Mouse (Mus musculus) forebrain, embryonic 15.5 days (tissue): ENCODE measurements around the gene Sp1. TPM values are rescaled to one million over a fixed set of nuclear protein-coding genes. Genes with fewer than 3 reads are reported as not detected.

Experiments used
- ATAC-seq: fragments of 200-750 bp; cut with Nextera tagmentation; replicated peaks from 2 replicates; pipeline ENCODE4 v1.8.0; 2017; ENCODE audit warnings: mild to moderate bottlenecking, moderate TSS enrichment, moderate library complexity
- H3K27ac ChIP-seq: fragments of 300-500 bp; sonication (generic); replicated peaks from 2 replicates; pipeline ENCODE4 v1.5.1; 2015; ENCODE audit warnings: mild to moderate bottlenecking, inconsistent platforms
- H3K27me3 ChIP-seq: fragments of 300-500 bp; sonication (generic); 2 replicates; pipeline ENCODE4 v1.6.1; 2015; ENCODE audit warnings: inconsistent platforms
- H3K36me3 ChIP-seq: fragments of 300-500 bp; sonication (generic); 2 replicates; pipeline ENCODE4 v1.6.1; 2015; ENCODE audit warnings: mild to moderate bottlenecking, inconsistent platforms
- H3K4me1 ChIP-seq: fragments of 300-500 bp; sonication (generic); 2 replicates; pipeline ENCODE4 v1.6.1; 2015; ENCODE audit warnings: inconsistent platforms
- H3K4me2 ChIP-seq: fragments of 300-500 bp; sonication (generic); replicated peaks from 2 replicates; pipeline ENCODE4 v1.6.1; 2015; ENCODE audit warnings: mild to moderate bottlenecking, inconsistent platforms
- H3K4me3 ChIP-seq: fragments of 300-500 bp; sonication (generic); 2 replicates; pipeline ENCODE4 v1.5.1; 2015; ENCODE audit warnings: mild to moderate bottlenecking, inconsistent platforms
- H3K9ac ChIP-seq: fragments of 300-500 bp; sonication (generic); replicated peaks from 2 replicates; pipeline ENCODE4 v1.6.1; 2015; ENCODE audit warnings: mild to moderate bottlenecking, inconsistent platforms
- H3K9me3 ChIP-seq: fragments of 300-500 bp; sonication (generic); 2 replicates; pipeline ENCODE4 v1.6.1; 2016; ENCODE audit warnings: inconsistent platforms
- WGBS: fragments of 180-500 bp; shearing (Covaris S2); methylation state at CpG from one replicate; pipeline ENCODE4 v1.1.7; 2015; ENCODE audit warnings: mixed read lengths; 5-methylcytosine and 5-hydroxymethylcytosine counted together
- polyA plus RNA-seq: library from polyadenylated mRNA; unstranded; fragments of >200 nt; fragmentation: Nextera tagmentation; extraction: Ambion mirVana; gene quantifications from 2 replicates; pipeline ENCODE4 v1.2.1, GENCODE M21; 2015

Gene Sp1
- polyA plus RNA-seq, 1 experiment from 2014 or later: 5.4 TPM

GRCm38 (mm10) chr15:102451666-102452430 is 45.9 kb downstream of the Sp1 start:
- 84% methylated on average over 26 of the region's 26 CpGs for WGBS
- Histone ChIP-seq H3K9ac (no peak overlapping the region), H3K36me3 (no peaks in the 10 kb centered on the region), H3K4me2 (no peak overlapping the region), H3K4me3 (no peak overlapping the region), H3K4me1 (no peaks in the 10 kb centered on the region), H3K27ac (no peak overlapping the region), H3K27me3 (no peaks in the 10 kb centered on the region), H3K9me3 (no peaks in the 10 kb centered on the region)
- no peak for ATAC-seq

- no peaks in the 10 kb centered on the region for H3K9me3 ChIP-seq
- WGBS: 32% methylated on average over 6 of the region's 6 CpGs
- H3K4me1 ChIP-seq: peaks cover 13% of the 10 kb centered on the region
- H3K4me2 ChIP-seq: no peak overlapping the region
- H3K27me3 ChIP-seq: no peaks in the 10 kb centered on the region
- H3K9ac ChIP-seq: no peak overlapping the region
- H3K27ac ChIP-seq: no peak overlapping the region
- no peak overlapping the region for H3K4me3 ChIP-seq
- ATAC-seq: no peak
- H3K36me3 ChIP-seq: no peaks in the 10 kb centered on the region
Observed at GRCm38 (mm10) chr15:102455993-102456392, 50.0 kb downstream of the Sp1 start.

- peak overlapping the region; percentile 50 for H3K4me2 ChIP-seq
- H3K9ac ChIP-seq: peak overlapping the region; percentile 47
- H3K9me3 ChIP-seq: no peaks in the 10 kb centered on the region
- WGBS: 81% methylated on average over 5 of the region's 5 CpGs
- peaks cover 15% of the 10 kb centered on the region for H3K4me1 ChIP-seq
- no peak for ATAC-seq
- peaks cover 2% of the 10 kb centered on the region; the same call in 1 of the 2 replicates for H3K36me3 ChIP-seq
- no peaks in the 10 kb centered on the region for H3K27me3 ChIP-seq
- peak overlapping the region; percentile 44 for H3K4me3 ChIP-seq
- H3K27ac ChIP-seq: no peak overlapping the region; the same call in 1 of the 2 replicates
Observed at GRCm38 (mm10) chr15:102458050-102458736, 52.2 kb downstream of the Sp1 start.

GRCm38 (mm10) chr15:102458904-102459317 is 53.0 kb downstream of the Sp1 start, which contains the start of gene Prr13:
TSS of gene Prr13 (plus strand) at chr15:102459028.
- Histone ChIP-seq H3K9ac (peak within 1 kb of the TSS; percentile 47), H3K27ac (no peak within 1 kb of the TSS; the same call in 1 of the 2 replicates), H3K4me3 (peak within 1 kb of the TSS; percentile 44), H3K27me3 (no peaks in the 10 kb centered on the region), H3K36me3 (peaks cover 9% of the 10 kb centered on the region; the same call in 1 of the 2 replicates), H3K9me3 (no peaks in the 10 kb centered on the region), H3K4me2 (peak within 1 kb of the TSS; percentile 50), H3K4me1 (peaks cover 15% of the 10 kb centered on the region)
- WGBS: 0% methylated on average over 19 of the region's 19 CpGs
- peak; percentile 87 for ATAC-seq

GRCm38 (mm10) chr15:102459381-102459780 is 53.4 kb downstream of the Sp1 start:
- Histone ChIP-seq H3K27ac (no peak overlapping the region), H3K27me3 (no peaks in the 10 kb centered on the region), H3K4me2 (peak overlapping the region; percentile 50), H3K4me3 (peak overlapping the region; percentile 44), H3K36me3 (peaks cover 9% of the 10 kb centered on the region; the same call in 1 of the 2 replicates), H3K9ac (peak overlapping the region; percentile 47), H3K4me1 (peaks cover 15% of the 10 kb centered on the region), H3K9me3 (no peaks in the 10 kb centered on the region)
- ATAC-seq: peak; percentile 30; the same call in 1 of the 2 replicates
- 34% methylated on average over 6 of the region's 6 CpGs for WGBS

GRCm38 (mm10) chr15:102459847-102460246 is 53.9 kb downstream of the Sp1 start:
- Histone ChIP-seq H3K27ac (no peak overlapping the region), H3K9me3 (no peaks in the 10 kb centered on the region), H3K4me1 (peaks cover 15% of the 10 kb centered on the region), H3K36me3 (peaks cover 9% of the 10 kb centered on the region; the same call in 1 of the 2 replicates), H3K9ac (no peak overlapping the region), H3K27me3 (no peaks in the 10 kb centered on the region), H3K4me2 (peak overlapping the region; percentile 50), H3K4me3 (no peak overlapping the region)
- no peak for ATAC-seq
- WGBS: 72% methylated on average over 5 of the region's 5 CpGs

GRCm38 (mm10) chr15:102460409-102460808 is 54.5 kb downstream of the Sp1 start:
- no peak overlapping the region for H3K9ac ChIP-seq

GRCm38 (mm10) chr15:102460971-102461370 is 55.0 kb downstream of the Sp1 start:
- no peak for ATAC-seq
- no peak overlapping the region for H3K4me3 ChIP-seq
- 73% methylated on average over 4 of the region's 4 CpGs for WGBS
- H3K36me3 ChIP-seq: peaks cover 9% of the 10 kb centered on the region; the same call in 1 of the 2 replicates
- no peaks in the 10 kb centered on the region for H3K27me3 ChIP-seq
- H3K4me1 ChIP-seq: peaks cover 15% of the 10 kb centered on the region
- no peak overlapping the region for H3K4me2 ChIP-seq
- no peak overlapping the region for H3K27ac ChIP-seq
- no peaks in the 10 kb centered on the region for H3K9me3 ChIP-seq
- H3K9ac ChIP-seq: no peak overlapping the region

More at GRCm38 (mm10) chr15:102460409-102460808, 54.5 kb downstream of the Sp1 start:
- no peaks in the 10 kb centered on the region for H3K27me3 ChIP-seq
- peaks cover 9% of the 10 kb centered on the region; the same call in 1 of the 2 replicates for H3K36me3 ChIP-seq
- no peak overlapping the region for H3K4me3 ChIP-seq
- H3K4me1 ChIP-seq: peaks cover 15% of the 10 kb centered on the region
- no peaks in the 10 kb centered on the region for H3K9me3 ChIP-seq
- no peak for ATAC-seq
- no peak overlapping the region for H3K27ac ChIP-seq
- 88% methylated on average over 12 of the region's 12 CpGs for WGBS
- H3K4me2 ChIP-seq: no peak overlapping the region

GRCm38 (mm10) chr15:102461430-102462075 is 55.6 kb downstream of the Sp1 start:
- Histone ChIP-seq H3K27me3 (no peaks in the 10 kb centered on the region), H3K4me3 (no peak overlapping the region), H3K4me1 (peaks cover 15% of the 10 kb centered on the region), H3K4me2 (no peak overlapping the region), H3K9me3 (no peaks in the 10 kb centered on the region), H3K27ac (no peak overlapping the region), H3K9ac (no peak overlapping the region), H3K36me3 (peaks cover 9% of the 10 kb centered on the region; the same call in 1 of the 2 replicates)
- 84% methylated on average over 9 of the region's 9 CpGs for WGBS
- ATAC-seq: no peak

- H3K9ac ChIP-seq: no peak overlapping the region
- no peak overlapping the region for H3K4me3 ChIP-seq
- peaks cover 9% of the 10 kb centered on the region; the same call in 1 of the 2 replicates for H3K36me3 ChIP-seq
- no peaks in the 10 kb centered on the region for H3K27me3 ChIP-seq
- no peaks in the 10 kb centered on the region for H3K9me3 ChIP-seq
- no peak for ATAC-seq
- no peak overlapping the region for H3K27ac ChIP-seq
- peaks cover 15% of the 10 kb centered on the region for H3K4me1 ChIP-seq
- no peak overlapping the region for H3K4me2 ChIP-seq
Observed at GRCm38 (mm10) chr15:102463666-102464065, 57.7 kb downstream of the Sp1 start.

GRCm38 (mm10) chr15:102468675-102469370 is 62.9 kb downstream of the Sp1 start:
- ATAC-seq: no peak
- Histone ChIP-seq H3K36me3 (peaks cover 4% of the 10 kb centered on the region; the same call in 1 of the 2 replicates), H3K27me3 (no peaks in the 10 kb centered on the region), H3K4me2 (no peak overlapping the region), H3K9me3 (no peaks in the 10 kb centered on the region), H3K4me1 (peaks cover 22% of the 10 kb centered on the region), H3K27ac (no peak overlapping the region), H3K9ac (no peak overlapping the region), H3K4me3 (no peak overlapping the region)
- WGBS: 97% methylated on average over 9 of the region's 9 CpGs
